22 mouse cellular contexts compared by ENCODE assay signal in the genomic region with DNA sequence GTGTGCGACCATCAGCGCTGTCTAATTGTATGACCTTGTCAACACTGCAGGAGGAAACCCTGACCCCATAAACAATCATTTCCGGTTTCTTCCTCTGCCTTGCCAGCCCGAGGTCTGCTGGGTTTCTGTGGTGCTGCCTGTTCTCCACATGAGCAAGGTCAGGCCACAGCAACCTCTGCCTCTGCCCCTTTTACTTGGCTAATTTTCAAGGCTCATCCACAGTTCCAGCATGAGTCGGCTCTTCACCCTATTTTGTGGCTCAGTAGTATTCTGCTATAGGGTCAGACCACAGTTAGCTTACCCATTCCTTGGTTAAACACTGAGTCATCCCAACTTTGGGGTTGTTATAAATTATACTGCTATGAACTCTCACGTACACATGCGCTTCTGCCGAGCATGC.
"Had no signal": no experiment of that assay in that cellular context is flagged by ENCODE, and none has a peak within 500 bp of the region (broad histone marks: within the 10 kb centered on the region; RNA-seq: fewer than 3 reads in every experiment).

No protein-coding gene starts in this region.

- H3K9me3 ChIP-seq: heart, embryonic 13.5 days; heart, embryonic 15.5 days; hindbrain, embryonic 13.5 days; hindbrain, embryonic 15.5 days; limb, embryonic 10.5 days; limb, embryonic 12.5 days; liver, embryonic 13.5 days; liver, embryonic 15.5 days had no signal

- DNase-seq: gastrocnemius, postnatal 14 days; gastrocnemius, postnatal 36 days; heart, adult 18-20 months; heart, postnatal 14 days; heart, postnatal 36 days; kidney, adult 11 months; kidney, adult 8-10 months; kidney, postnatal 10 days; kidney, postnatal 25 days; kidney, postnatal 4 days; liver; liver, embryonic 13.5 days had no signal

- H3K27ac ChIP-seq: heart, embryonic 13.5 days; heart, embryonic 15.5 days; hindbrain, embryonic 13.5 days; hindbrain, embryonic 15.5 days; hindbrain, postnatal 0 days; layer of hippocampus, adult 2 months; left cerebral cortex, adult 2 months; limb, embryonic 10.5 days; limb, embryonic 12.5 days; liver, embryonic 13.5 days; liver, embryonic 15.5 days had no signal

- H3K4me3 ChIP-seq: heart, embryonic 13.5 days; heart, embryonic 15.5 days; hindbrain, embryonic 13.5 days; hindbrain, embryonic 15.5 days; layer of hippocampus, adult 2 months; left cerebral cortex, adult 2 months; limb, embryonic 10.5 days; limb, embryonic 12.5 days; liver, embryonic 13.5 days; liver, embryonic 15.5 days had no signal

- H3K4me1 ChIP-seq: heart, embryonic 13.5 days; heart, embryonic 15.5 days; hindbrain, embryonic 13.5 days; hindbrain, embryonic 15.5 days; limb, embryonic 10.5 days; limb, embryonic 12.5 days; liver, embryonic 13.5 days; liver, embryonic 15.5 days had no signal

- H3K36me3 ChIP-seq: heart, embryonic 13.5 days; heart, embryonic 15.5 days; hindbrain, embryonic 13.5 days; hindbrain, embryonic 15.5 days; limb, embryonic 10.5 days; limb, embryonic 12.5 days; liver, embryonic 13.5 days; liver, embryonic 15.5 days had no signal

- H3K27me3 ChIP-seq: heart, embryonic 13.5 days; heart, embryonic 15.5 days; hindbrain, embryonic 13.5 days; hindbrain, embryonic 15.5 days; limb, embryonic 12.5 days; liver, embryonic 13.5 days; liver, embryonic 15.5 days had no signal
